Mouse (Mus musculus) ES-Bruce4 (cell line): ENCODE data around the gene Pkn1.

Source experiments
- CTCF ChIP-seq: IDR thresholded peaks from one replicate; pipeline ENCODE4 v1.8.1; 2011; ENCODE audit warnings: low read depth, low read length
- EP300 ChIP-seq: IDR thresholded peaks from 2 replicates; pipeline ENCODE4 v1.6.1; 2011; ENCODE audit warnings: low read depth, low read length; ENCODE audit not compliant: insufficient read depth
- POLR2A ChIP-seq: IDR thresholded peaks from one replicate; pipeline ENCODE4 v1.8.1; 2011; ENCODE audit warnings: low read length; ENCODE audit not compliant: insufficient read depth

- TF ChIP-seq POLR2A (no peak), EP300 (no peak), CTCF (no peak)
Measured at GRCm38 (mm10) chr8:83652744-83653661, 46.0 kb downstream of the Pkn1 start.
